Mouse (Mus musculus): ENCODE data around the gene Zfp866. TPM values are rescaled to one million over a fixed set of nuclear protein-coding genes. Genes with fewer than 3 reads are reported as not detected.

Gene Zfp866
- polyA plus RNA-seq, 1 experiment, result 1.5 TPM

- TF ChIP-seq GATA1 (IDR thresholded peaks at IDR 0.05; ENCODE audit: low read length), result no peak
These were observed 13.6 kb upstream of the Zfp866 start for GRCm38 (mm10) chr8:69804537-69804936.

GRCm38 (mm10) chr8:69803366-69803765 lies 12.4 kb upstream of the Zfp866 start:
- no peak for TF ChIP-seq GATA1 (IDR thresholded peaks at IDR 0.05; ENCODE audit: low read length)

GRCm38 (mm10) chr8:69802216-69802615 lies 11.2 kb upstream of the Zfp866 start:
- no peak for TF ChIP-seq GATA1 (IDR thresholded peaks at IDR 0.05; ENCODE audit: low read length)

- TF ChIP-seq GATA1 (IDR thresholded peaks at IDR 0.05; ENCODE audit: low read length), result no peak
These were observed 10.8 kb upstream of the Zfp866 start for GRCm38 (mm10) chr8:69801796-69802195.

GRCm38 (mm10) chr8:69799946-69800345 lies 9.0 kb upstream of the Zfp866 start:
- no peak for TF ChIP-seq GATA1 (IDR thresholded peaks at IDR 0.05; ENCODE audit: low read length)

GRCm38 (mm10) chr8:69799261-69799660 lies 8.3 kb upstream of the Zfp866 start:
- TF ChIP-seq GATA1 (IDR thresholded peaks at IDR 0.05; ENCODE audit: low read length), result no peak

GRCm38 (mm10) chr8:69797661-69798060 lies 6.7 kb upstream of the Zfp866 start:
- no peak for TF ChIP-seq GATA1 (IDR thresholded peaks at IDR 0.05; ENCODE audit: low read length)

GRCm38 (mm10) chr8:69796721-69797345 lies 5.9 kb upstream of the Zfp866 start:
- TF ChIP-seq GATA1 (IDR thresholded peaks at IDR 0.05; ENCODE audit: low read length), result no peak

GRCm38 (mm10) chr8:69794901-69795300 lies 3.9 kb upstream of the Zfp866 start:
- TF ChIP-seq GATA1 (IDR thresholded peaks at IDR 0.05; ENCODE audit: low read length), result no peak

GRCm38 (mm10) chr8:69794096-69794495 lies 3.1 kb upstream of the Zfp866 start:
- no peak for TF ChIP-seq GATA1 (IDR thresholded peaks at IDR 0.05; ENCODE audit: low read length)

GRCm38 (mm10) chr8:69793666-69794065 lies 2.7 kb upstream of the Zfp866 start:
- TF ChIP-seq GATA1 (IDR thresholded peaks at IDR 0.05; ENCODE audit: low read length), result no peak

- no peak for TF ChIP-seq GATA1 (IDR thresholded peaks at IDR 0.05; ENCODE audit: low read length)
These were observed 564 bp upstream of the Zfp866 start for GRCm38 (mm10) chr8:69791415-69792068.

GRCm38 (mm10) chr8:69790364-69790763 lies 614 bp downstream of the Zfp866 start:
- TF ChIP-seq GATA1 (IDR thresholded peaks at IDR 0.05; ENCODE audit: low read length), result no peak

GRCm38 (mm10) chr8:69789731-69790130 lies 1.2 kb downstream of the Zfp866 start:
- no peak for TF ChIP-seq GATA1 (IDR thresholded peaks at IDR 0.05; ENCODE audit: low read length)

- peak; percentile 14 for TF ChIP-seq GATA1 (IDR thresholded peaks at IDR 0.05; ENCODE audit: low read length)
These were observed 1.9 kb downstream of the Zfp866 start for GRCm38 (mm10) chr8:69789105-69789504.

- TF ChIP-seq GATA1 (IDR thresholded peaks at IDR 0.05; ENCODE audit: low read length), result no peak
These were observed 13.9 kb downstream of the Zfp866 start for GRCm38 (mm10) chr8:69777111-69777510.

- no peak for TF ChIP-seq GATA1 (IDR thresholded peaks at IDR 0.05; ENCODE audit: low read length)
These were observed 15.8 kb downstream of the Zfp866 start for GRCm38 (mm10) chr8:69775149-69775534.
